Mouse (Mus musculus) heart, embryonic 13.5 days (tissue): ENCODE results near the gene Col4a2. TPM values are rescaled to one million over a fixed set of nuclear protein-coding genes. Genes with fewer than 3 reads are reported as not detected.
A peak's percentile ranks its signal among the peaks of the same experiment; 100 is the strongest.

Experiments
- ATAC-seq: fragments of 200-750 bp; cut with Nextera tagmentation; 2 replicates; pipeline ENCODE4 v1.8.0; 2017; ENCODE audit warnings: moderate TSS enrichment; ENCODE audit not compliant: insufficient number of reproducible peaks, low FRiP score, low TSS enrichment; ENCODE audit errors: extremely low read depth
- H3K27ac ChIP-seq: fragments of 300-500 bp; sonication (generic); replicated peaks from 2 replicates; pipeline ENCODE4 v1.5.1; 2015; ENCODE audit warnings: moderate library complexity, mild to moderate bottlenecking, inconsistent platforms
- H3K27me3 ChIP-seq: fragments of 300-500 bp; sonication (generic); replicated peaks from 2 replicates; pipeline ENCODE4 v1.6.1; 2015; ENCODE audit warnings: mild to moderate bottlenecking, inconsistent platforms
- H3K36me3 ChIP-seq: fragments of 300-500 bp; sonication (generic); 2 replicates; pipeline ENCODE4 v1.6.1; 2015; ENCODE audit warnings: mild to moderate bottlenecking, inconsistent platforms
- H3K4me1 ChIP-seq: fragments of 300-500 bp; sonication (generic); 2 replicates; pipeline ENCODE4 v1.6.1; 2015; ENCODE audit warnings: inconsistent platforms
- H3K4me2 ChIP-seq: fragments of 300-500 bp; sonication (generic); 2 replicates; pipeline ENCODE4 v1.6.1; 2015; ENCODE audit warnings: inconsistent platforms, mild to moderate bottlenecking, moderate library complexity
- H3K4me3 ChIP-seq: fragments of 300-500 bp; sonication (generic); 2 replicates; pipeline ENCODE4 v1.5.1; 2015; ENCODE audit warnings: moderate library complexity, mild to moderate bottlenecking, inconsistent platforms
- H3K9ac ChIP-seq: fragments of 300-500 bp; sonication (generic); 2 replicates; pipeline ENCODE4 v1.6.1; 2015; ENCODE audit warnings: inconsistent platforms, mild to moderate bottlenecking, moderate library complexity
- H3K9me3 ChIP-seq: fragments of 300-500 bp; sonication (generic); 2 replicates; pipeline ENCODE4 v1.6.1; 2016; ENCODE audit warnings: inconsistent platforms
- WGBS: fragments of 180-500 bp; shearing (Covaris S2); methylation state at CpG from one replicate; pipeline ENCODE4 v1.1.7; 2015; ENCODE audit warnings: mixed read lengths; 5-methylcytosine and 5-hydroxymethylcytosine counted together
- polyA plus RNA-seq: library from polyadenylated mRNA; unstranded; fragments of >200 nt; fragmentation: Nextera tagmentation; extraction: Ambion mirVana; gene quantifications from 2 replicates; pipeline ENCODE4 v1.2.1, GENCODE M21; 2015

Gene Col4a2
- 66.9 and 71.5 TPM in 2 replicates for polyA plus RNA-seq

GRCm38 (mm10) chr8:11312349-11313175 is at the start of gene Col4a2, which contains the start of gene Col4a1:
Gene Col4a2, plus strand, starts transcription at chr8:11312805.
Gene Col4a1, minus strand, starts transcription at chr8:11312826.
- Histone ChIP-seq H3K4me2 (peak within 1 kb of the TSS; percentile 91), H3K27me3 (no peaks in the 10 kb centered on the region), H3K36me3 (peaks cover 21% of the 10 kb centered on the region), H3K27ac (peak within 1 kb of the TSS; percentile 91), H3K9ac (peak within 1 kb of the TSS; percentile 98), H3K9me3 (no peaks in the 10 kb centered on the region), H3K4me1 (peaks cover 79% of the 10 kb centered on the region), H3K4me3 (peak within 1 kb of the TSS; percentile 84)
- ATAC-seq = peak; percentile 59; the same call in 1 of the 2 replicates
- WGBS = under 1% methylated on average over 82 of the region's 87 CpGs

- Histone ChIP-seq H3K36me3 (peaks cover 15% of the 10 kb centered on the region; the same call in 1 of the 2 replicates), H3K4me1 (peaks cover 95% of the 10 kb centered on the region), H3K9me3 (no peaks in the 10 kb centered on the region), H3K27ac (0 out of 2 replicates have a peak overlapping the region, but pooled peaks have one; percentile 2), H3K4me2 (no peak overlapping the region), H3K4me3 (no peak overlapping the region), H3K27me3 (no peaks in the 10 kb centered on the region), H3K9ac (no peak overlapping the region)
- 65% methylated on average over 6 of the region's 6 CpGs for WGBS
- ATAC-seq = no peak
Observed at GRCm38 (mm10) chr8:11263848-11264247, 48.8 kb upstream of the Col4a2 start.

GRCm38 (mm10) chr8:11265971-11266370 is 46.6 kb upstream of the Col4a2 start:
- Histone ChIP-seq H3K27ac (no peak overlapping the region), H3K4me2 (no peak overlapping the region), H3K9ac (no peak overlapping the region), H3K27me3 (no peaks in the 10 kb centered on the region), H3K4me3 (no peak overlapping the region), H3K4me1 (peaks cover 90% of the 10 kb centered on the region), H3K9me3 (no peaks in the 10 kb centered on the region), H3K36me3 (peaks cover 15% of the 10 kb centered on the region; the same call in 1 of the 2 replicates)
- 42% methylated on average over 3 of the region's 3 CpGs for WGBS
- no peak for ATAC-seq

GRCm38 (mm10) chr8:11266471-11266870 is 46.1 kb upstream of the Col4a2 start:
- no peak overlapping the region for H3K9ac ChIP-seq
- H3K4me3 ChIP-seq = no peak overlapping the region
- H3K9me3 ChIP-seq = no peaks in the 10 kb centered on the region
- peaks cover 92% of the 10 kb centered on the region for H3K4me1 ChIP-seq
- H3K27ac ChIP-seq = no peak overlapping the region
- 32% methylated on average over 2 of the region's 2 CpGs for WGBS
- ATAC-seq = no peak
- H3K4me2 ChIP-seq = no peak overlapping the region
- no peaks in the 10 kb centered on the region for H3K27me3 ChIP-seq
- H3K36me3 ChIP-seq = peaks cover 18% of the 10 kb centered on the region; the same call in 1 of the 2 replicates

- no peak overlapping the region for H3K4me2 ChIP-seq
- H3K9ac ChIP-seq = no peak overlapping the region
- no peaks in the 10 kb centered on the region for H3K9me3 ChIP-seq
- ATAC-seq = no peak
- no peak overlapping the region for H3K4me3 ChIP-seq
- peak overlapping the region; percentile 24; the same call in 1 of the 2 replicates for H3K27ac ChIP-seq
- peaks cover 94% of the 10 kb centered on the region for H3K4me1 ChIP-seq
- H3K27me3 ChIP-seq = no peaks in the 10 kb centered on the region
- WGBS = 66% methylated on average over 6 of the region's 6 CpGs
- peaks cover 19% of the 10 kb centered on the region; the same call in 1 of the 2 replicates for H3K36me3 ChIP-seq
Observed at GRCm38 (mm10) chr8:11268753-11269152, 43.9 kb upstream of the Col4a2 start.

- no peaks in the 10 kb centered on the region for H3K27me3 ChIP-seq
- peaks cover 7% of the 10 kb centered on the region; the same call in 1 of the 2 replicates for H3K36me3 ChIP-seq
- 68% methylated on average over 6 of the region's 6 CpGs for WGBS
- no peak overlapping the region for H3K4me3 ChIP-seq
- peaks cover 94% of the 10 kb centered on the region for H3K4me1 ChIP-seq
- no peaks in the 10 kb centered on the region for H3K9me3 ChIP-seq
- 0 out of 2 replicates have a peak overlapping the region, but pooled peaks have one; percentile 73 for H3K27ac ChIP-seq
- ATAC-seq = no peak
- no peak overlapping the region for H3K4me2 ChIP-seq
- H3K9ac ChIP-seq = no peak overlapping the region
Observed at GRCm38 (mm10) chr8:11270826-11271225, 41.8 kb upstream of the Col4a2 start.

DNA sequence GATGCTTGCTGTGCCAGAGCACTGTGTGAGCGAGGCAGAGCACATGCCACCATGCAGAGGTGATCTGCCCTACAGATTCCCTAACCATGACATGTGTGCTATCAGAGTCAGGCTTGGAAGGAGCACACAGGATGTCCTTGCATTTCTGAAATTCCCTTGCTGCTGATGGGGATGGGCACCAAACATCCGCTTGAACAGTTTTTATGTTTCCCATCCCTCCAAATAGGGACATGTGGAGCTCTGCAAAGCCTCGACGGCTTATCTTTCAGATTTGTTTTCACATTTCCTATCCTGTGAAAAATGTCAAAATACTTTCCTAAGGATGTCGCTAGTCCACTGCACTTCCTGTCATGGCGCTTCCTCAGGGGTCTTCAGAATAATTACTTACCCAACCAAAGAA is 40.4 kb upstream of the Col4a2 start:
- H3K27ac ChIP-seq = peak overlapping the region; percentile 73
- peaks cover 95% of the 10 kb centered on the region for H3K4me1 ChIP-seq
- WGBS = 47% methylated on average over 6 of the region's 6 CpGs
- ATAC-seq = no peak
- no peaks in the 10 kb centered on the region for H3K9me3 ChIP-seq
- H3K4me2 ChIP-seq = no peak overlapping the region
- H3K27me3 ChIP-seq = no peaks in the 10 kb centered on the region
- no peak overlapping the region; the same call in 1 of the 2 replicates for H3K9ac ChIP-seq
- peaks cover 4% of the 10 kb centered on the region; the same call in 1 of the 2 replicates for H3K36me3 ChIP-seq
- H3K4me3 ChIP-seq = no peak overlapping the region

DNA sequence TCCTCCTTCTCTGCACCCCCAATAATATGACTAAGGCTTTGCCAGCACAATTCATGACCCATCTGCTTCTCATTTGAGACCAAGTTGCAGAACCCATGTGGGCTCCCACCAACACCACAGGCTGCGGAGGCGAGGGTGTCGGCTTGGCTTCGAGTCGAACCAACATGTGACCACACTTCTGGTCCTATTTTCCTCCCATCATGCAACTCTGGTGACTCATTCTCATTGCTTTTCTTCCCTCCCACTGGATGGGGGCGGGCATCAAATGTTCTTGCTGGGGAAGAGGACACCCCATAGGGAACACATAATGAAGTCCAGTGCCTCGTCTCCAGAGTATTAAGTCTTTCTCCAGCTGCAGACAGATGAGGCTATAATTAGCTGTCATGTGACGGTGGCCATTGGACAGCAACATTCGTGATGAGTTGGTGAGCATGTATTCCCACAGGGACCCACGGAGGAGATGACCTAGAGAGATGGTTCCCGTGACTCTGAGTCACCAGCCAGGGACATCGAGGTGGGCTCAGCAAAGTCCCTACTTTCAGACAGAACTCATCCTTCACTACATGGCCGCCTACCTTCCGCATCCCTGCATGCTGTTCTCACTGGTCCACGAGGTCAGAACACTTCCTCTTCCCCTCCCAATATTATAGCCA is 39.0 kb upstream of the Col4a2 start:
- H3K27me3 ChIP-seq = no peaks in the 10 kb centered on the region
- 70% methylated on average over 15 of the region's 15 CpGs for WGBS
- peak overlapping the region; percentile 73 for H3K27ac ChIP-seq
- no peak overlapping the region for H3K4me3 ChIP-seq
- peaks cover 95% of the 10 kb centered on the region for H3K4me1 ChIP-seq
- H3K4me2 ChIP-seq = peak overlapping the region; percentile 52; the same call in 1 of the 2 replicates
- H3K36me3 ChIP-seq = peaks cover 4% of the 10 kb centered on the region; the same call in 1 of the 2 replicates
- no peaks in the 10 kb centered on the region for H3K9me3 ChIP-seq
- ATAC-seq = no peak
- H3K9ac ChIP-seq = no peak overlapping the region

- peak overlapping the region; percentile 73 for H3K27ac ChIP-seq
- H3K4me3 ChIP-seq = no peak overlapping the region
- peaks cover 95% of the 10 kb centered on the region for H3K4me1 ChIP-seq
- peaks cover 4% of the 10 kb centered on the region; the same call in 1 of the 2 replicates for H3K36me3 ChIP-seq
- no peak overlapping the region for H3K9ac ChIP-seq
- WGBS = 18% methylated on average over 7 of the region's 7 CpGs
- H3K9me3 ChIP-seq = no peaks in the 10 kb centered on the region
- peak overlapping the region; percentile 52 for H3K4me2 ChIP-seq
- peak; percentile 42; the same call in 1 of the 2 replicates for ATAC-seq
- H3K27me3 ChIP-seq = no peaks in the 10 kb centered on the region
Observed at GRCm38 (mm10) chr8:11274415-11274814, 38.2 kb upstream of the Col4a2 start.

GRCm38 (mm10) chr8:11276286-11276685 is 36.3 kb upstream of the Col4a2 start:
- no peak overlapping the region for H3K9ac ChIP-seq
- 65% methylated on average over 6 of the region's 6 CpGs for WGBS
- H3K27ac ChIP-seq = peak overlapping the region; percentile 73; the same call in 1 of the 2 replicates
- H3K36me3 ChIP-seq = peaks cover 3% of the 10 kb centered on the region; the same call in 1 of the 2 replicates
- no peak for ATAC-seq
- H3K4me2 ChIP-seq = no peak overlapping the region
- peaks cover 99% of the 10 kb centered on the region for H3K4me1 ChIP-seq
- no peak overlapping the region for H3K4me3 ChIP-seq
- H3K27me3 ChIP-seq = no peaks in the 10 kb centered on the region
- no peaks in the 10 kb centered on the region for H3K9me3 ChIP-seq

- Histone ChIP-seq H3K4me2 (no peak overlapping the region), H3K9ac (no peak overlapping the region), H3K36me3 (peaks cover 9% of the 10 kb centered on the region), H3K4me1 (peaks cover 93% of the 10 kb centered on the region), H3K9me3 (no peaks in the 10 kb centered on the region), H3K27me3 (no peaks in the 10 kb centered on the region), H3K4me3 (no peak overlapping the region), H3K27ac (peak overlapping the region; percentile 76)
- no peak for ATAC-seq
- WGBS = 72% methylated on average over 3 of the region's 3 CpGs
Observed at GRCm38 (mm10) chr8:11277602-11278051, 35.0 kb upstream of the Col4a2 start.
